Mouse (Mus musculus): ENCODE results near the gene Fdx1l. TPM values are rescaled to one million over a fixed set of nuclear protein-coding genes. Genes with fewer than 3 reads are reported as not detected.
A peak's percentile ranks its signal among the peaks of the same experiment; 100 is the strongest.

Fdx1l gene
- total RNA-seq (2021) = 10 to 100 TPM; 59.0 to 70.8 TPM

- intact Hi-C loops (cut with DNase I) = loop anchor here (2.0 kb wide), 1 partner anchor 40 kb away; the partner anchor contains the start of gene Icam5
- peak; percentile 91 to 93 for DNase-seq (ENCODE audit: low spot score in 2 of 2)
These were observed at the start of gene Fdx1l, which contains the start of gene Gm49373 for GRCm38 (mm10) chr9:21073044-21073840. Fdx1l (minus strand) TSS chr9:21073614. Gm49373 (minus strand) TSS chr9:21073096.

GRCm38 (mm10) chr9:21121483-21121882 lies 48.1 kb upstream of the Fdx1l start:
- no peak for DNase-seq (ENCODE audit: low spot score in 2 of 2)
- intact Hi-C loops (cut with DNase I) = no loop called here

GRCm38 (mm10) chr9:21117073-21117472 lies 43.7 kb upstream of the Fdx1l start:
- DNase-seq (ENCODE audit: low spot score in 2 of 2) = no peak
- intact Hi-C loops (cut with DNase I) = no loop called here

GRCm38 (mm10) chr9:21115105-21115504 lies 41.7 kb upstream of the Fdx1l start:
- no peak for DNase-seq (ENCODE audit: low spot score in 2 of 2)
- intact Hi-C loops (cut with DNase I) = no loop called here

- intact Hi-C loops (cut with DNase I) = no loop called here
- DNase-seq (ENCODE audit: low spot score in 2 of 2) = no peak
These were observed 40.8 kb upstream of the Fdx1l start for GRCm38 (mm10) chr9:21114190-21114589.

GRCm38 (mm10) chr9:21113751-21114150 lies 40.3 kb upstream of the Fdx1l start:
- intact Hi-C loops (cut with DNase I) = no loop called here
- DNase-seq (ENCODE audit: low spot score in 2 of 2) = no peak

- intact Hi-C loops (cut with DNase I) = no loop called here
These were observed 34.3 kb upstream of the Fdx1l start for GRCm38 (mm10) chr9:21107607-21108237.

GRCm38 (mm10) chr9:21105760-21106564 lies 32.5 kb upstream of the Fdx1l start:
- intact Hi-C loops (cut with DNase I) = no loop called here
- DNase-seq (ENCODE audit: low spot score in 2 of 2) = no peak

More at GRCm38 (mm10) chr9:21107607-21108237, 34.3 kb upstream of the Fdx1l start:
- no peak for DNase-seq (ENCODE audit: low spot score in 2 of 2)

GRCm38 (mm10) chr9:21104814-21105213 lies 31.4 kb upstream of the Fdx1l start:
- intact Hi-C loops (cut with DNase I) = no loop called here
- DNase-seq (ENCODE audit: low spot score in 2 of 2) = no peak

GRCm38 (mm10) chr9:21102076-21102475 lies 28.7 kb upstream of the Fdx1l start:
- intact Hi-C loops (cut with DNase I) = no loop called here
- no peak for DNase-seq (ENCODE audit: low spot score in 2 of 2)

GRCm38 (mm10) chr9:21100447-21101161 lies 27.2 kb upstream of the Fdx1l start:
- DNase-seq (ENCODE audit: low spot score in 2 of 2) = no peak
- intact Hi-C loops (cut with DNase I) = no loop called here

- peak; percentile 72 to 78 for DNase-seq (ENCODE audit: low spot score in 2 of 2)
- intact Hi-C loops (cut with DNase I) = no loop called here
These were observed 24.4 kb upstream of the Fdx1l start for GRCm38 (mm10) chr9:21097793-21098192.

- intact Hi-C loops (cut with DNase I) = no loop called here
These were observed 22.5 kb upstream of the Fdx1l start for GRCm38 (mm10) chr9:21095958-21096357.

GRCm38 (mm10) chr9:21093423-21093822 lies 20.0 kb upstream of the Fdx1l start:
- intact Hi-C loops (cut with DNase I) = loop anchor here (5.0 kb wide), 1 partner anchor 39 kb away; the partner anchor contains the start of gene Tyk2
- no peak for DNase-seq (ENCODE audit: low spot score in 2 of 2)

More at GRCm38 (mm10) chr9:21095958-21096357, 22.5 kb upstream of the Fdx1l start:
- no peak for DNase-seq (ENCODE audit: low spot score in 2 of 2)

- peak; percentile 97 for DNase-seq (ENCODE audit: low spot score in 2 of 2)
- intact Hi-C loops (cut with DNase I) = loop anchor here (5.0 kb wide), 1 partner anchor 40 kb away; the partner anchor contains the start of gene Tyk2
These were observed 18.4 kb upstream of the Fdx1l start, which contains the start of the genes Gm38431 and Raver1 for GRCm38 (mm10) chr9:21091707-21092320. Gm38431 (minus strand) TSS chr9:21091997. Raver1 (minus strand) TSS chr9:21092008.

- no peak for DNase-seq (ENCODE audit: low spot score in 2 of 2)
- intact Hi-C loops (cut with DNase I) = loop anchor here (5.0 kb wide), 1 partner anchor 41 kb away; the partner anchor contains the start of gene Tyk2
These were observed 17.7 kb upstream of the Fdx1l start for GRCm38 (mm10) chr9:21090972-21091706.

- intact Hi-C loops (cut with DNase I) = loop anchor here (5.0 kb wide), 1 partner anchor 42 kb away; the partner anchor contains the start of gene Tyk2
- DNase-seq (ENCODE audit: low spot score in 2 of 2) = no peak
These were observed 17.1 kb upstream of the Fdx1l start for GRCm38 (mm10) chr9:21090537-21090936.

GRCm38 (mm10) chr9:21083324-21083723 lies 9.9 kb upstream of the Fdx1l start:
- DNase-seq (ENCODE audit: low spot score in 2 of 2) = no peak
- intact Hi-C loops (cut with DNase I) = no loop called here
